Mouse (Mus musculus): Measurements from ENCODE around the gene Eloa. TPM values are rescaled to one million over a fixed set of nuclear protein-coding genes. Genes with fewer than 3 reads are reported as not detected.
A peak's percentile ranks its signal among the peaks of the same experiment; 100 is the strongest.
"Not testable (repeated sequence)": the region's sequence is repeated elsewhere in the genome, so short reads cannot be mapped to it uniquely, and the experiment has no call there.

Eloa gene
- polyA plus RNA-seq, 1 experiment from 2014 or later: 41.0 TPM

GRCm38 (mm10) chr4:135993941-135994340 is 27.6 kb downstream of the Eloa start:
- Histone ChIP-seq H3K4me2 (ENCODE audit: low read depth, low read length) (no peak overlapping the region), H3K9ac (ENCODE audit: low read length) (no peak overlapping the region), H3K27ac (ENCODE audit: low read length) (no peak overlapping the region), H3K4me1 (ENCODE audit: control insufficient read depth, insufficient read depth, low read length) (no peaks in the 10 kb centered on the region), H3K4me3 (replicated peaks; ENCODE audit: low read length) (no peak overlapping the region), H3K9me3 (replicated peaks; ENCODE audit: control insufficient read depth, low read length) (peaks cover 3% of the 10 kb centered on the region; the same call in 1 of the 2 replicates), H3K36me3 (ENCODE audit: control insufficient read depth, insufficient read depth, low read length) (no peaks in the 10 kb centered on the region), H3K27me3 (ENCODE audit: control insufficient read depth, insufficient read depth, low read length) (no peaks in the 10 kb centered on the region)
- ATAC-seq (ENCODE audit: insufficient read depth, low FRiP score): no peak
- WGBS: 96% methylated on average over 6 of the region's 6 CpGs

DNA sequence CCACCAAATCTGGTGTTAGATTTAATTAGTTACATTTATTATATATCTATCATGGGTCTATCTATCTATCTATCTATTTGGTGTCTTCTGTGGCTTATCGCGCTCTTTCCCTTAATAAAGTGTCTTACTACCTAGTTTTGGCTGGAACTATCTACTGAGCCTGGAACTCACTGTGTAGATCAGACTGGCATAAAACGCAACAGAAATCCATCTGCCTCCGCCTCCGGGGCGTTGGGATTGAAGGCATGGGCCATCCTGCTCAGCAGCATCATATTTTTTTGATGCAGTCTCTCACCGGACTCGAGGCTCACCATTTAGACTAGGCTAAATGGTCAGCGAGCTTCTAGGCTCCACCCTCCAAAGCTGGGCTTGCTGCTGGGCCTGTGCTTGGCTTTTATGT is 33.8 kb downstream of the Eloa start:
- H3K4me1 ChIP-seq (ENCODE audit: control insufficient read depth, insufficient read depth, low read length): peaks cover 7% of the 10 kb centered on the region
- 69% methylated on average over 9 of the region's 9 CpGs for WGBS
- ATAC-seq (ENCODE audit: insufficient read depth, low FRiP score): no peak
- H3K36me3 ChIP-seq (ENCODE audit: control insufficient read depth, insufficient read depth, low read length): 0 out of 2 replicates have a peak, but pooled peaks cover 4% of the 10 kb centered on the region
- no peaks in the 10 kb centered on the region for H3K27me3 ChIP-seq (ENCODE audit: control insufficient read depth, insufficient read depth, low read length)
- peak overlapping the region; percentile 92 for H3K27ac ChIP-seq (ENCODE audit: low read length)
- peak overlapping the region; percentile 80 for H3K4me3 ChIP-seq (replicated peaks; ENCODE audit: low read length)
- no peaks in the 10 kb centered on the region for H3K9me3 ChIP-seq (replicated peaks; ENCODE audit: control insufficient read depth, low read length)
- peak overlapping the region; percentile 74 for H3K4me2 ChIP-seq (ENCODE audit: low read depth, low read length)
- H3K9ac ChIP-seq (ENCODE audit: low read length): peak overlapping the region; percentile 96

GRCm38 (mm10) chr4:135986943-135987710 is 34.4 kb downstream of the Eloa start, which contains the start of gene Pithd1:
Gene Pithd1, minus strand, starts transcription at chr4:135987264.
- WGBS: under 1% methylated on average over 81 of the region's 81 CpGs
- H3K9ac ChIP-seq (ENCODE audit: low read length): peak within 1 kb of the TSS; percentile 96
- ATAC-seq (ENCODE audit: insufficient read depth, low FRiP score): peak; percentile 91

GRCm38 (mm10) chr4:135986301-135986942 is 35.1 kb downstream of the Eloa start:
- peak overlapping the region; percentile 96 for H3K9ac ChIP-seq (ENCODE audit: low read length)
- 0 out of 2 replicates have a peak, but pooled peaks cover 4% of the 10 kb centered on the region for H3K36me3 ChIP-seq (ENCODE audit: control insufficient read depth, insufficient read depth, low read length)
- peak overlapping the region; percentile 74 for H3K4me2 ChIP-seq (ENCODE audit: low read depth, low read length)
- peak overlapping the region; percentile 92; the same call in 1 of the 2 replicates for H3K27ac ChIP-seq (ENCODE audit: low read length)
- WGBS: 7% methylated on average over 23 of the region's 23 CpGs
- H3K27me3 ChIP-seq (ENCODE audit: control insufficient read depth, insufficient read depth, low read length): no peaks in the 10 kb centered on the region
- H3K4me1 ChIP-seq (ENCODE audit: control insufficient read depth, insufficient read depth, low read length): peaks cover 7% of the 10 kb centered on the region
- ATAC-seq (ENCODE audit: insufficient read depth, low FRiP score): no peak
- no peaks in the 10 kb centered on the region for H3K9me3 ChIP-seq (replicated peaks; ENCODE audit: control insufficient read depth, low read length)
- H3K4me3 ChIP-seq (replicated peaks; ENCODE audit: low read length): peak overlapping the region; percentile 80

More at GRCm38 (mm10) chr4:135986943-135987710, 34.4 kb downstream of the Eloa start, which contains the start of gene Pithd1:
- no peaks in the 10 kb centered on the region for H3K27me3 ChIP-seq (ENCODE audit: control insufficient read depth, insufficient read depth, low read length)
- 0 out of 2 replicates have a peak, but pooled peaks cover 4% of the 10 kb centered on the region for H3K36me3 ChIP-seq (ENCODE audit: control insufficient read depth, insufficient read depth, low read length)
- peak within 1 kb of the TSS; percentile 74 for H3K4me2 ChIP-seq (ENCODE audit: low read depth, low read length)
- no peaks in the 10 kb centered on the region for H3K9me3 ChIP-seq (replicated peaks; ENCODE audit: control insufficient read depth, low read length)
- peak within 1 kb of the TSS; percentile 80 for H3K4me3 ChIP-seq (replicated peaks; ENCODE audit: low read length)
- peaks cover 7% of the 10 kb centered on the region for H3K4me1 ChIP-seq (ENCODE audit: control insufficient read depth, insufficient read depth, low read length)
- H3K27ac ChIP-seq (ENCODE audit: low read length): peak within 1 kb of the TSS; percentile 92

DNA sequence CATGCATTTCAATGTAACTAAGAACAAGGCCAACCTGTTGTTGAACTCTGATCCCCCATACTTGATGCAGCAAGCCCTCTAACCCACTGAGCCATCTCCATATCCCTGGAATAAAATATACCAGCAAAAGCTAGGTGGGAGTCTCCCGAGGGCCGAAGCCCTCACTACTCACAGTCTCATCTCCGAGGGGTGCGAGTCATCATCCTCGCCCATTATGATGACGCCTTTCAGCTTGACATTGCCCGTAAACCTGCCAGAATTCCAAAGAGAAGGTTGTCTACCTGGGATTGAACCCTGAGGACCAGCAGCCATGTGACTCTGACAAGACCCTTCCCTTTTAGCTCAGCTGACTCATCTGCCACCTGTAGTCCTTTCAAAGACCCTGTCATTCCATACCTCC is 35.8 kb downstream of the Eloa start:
- peaks cover 7% of the 10 kb centered on the region for H3K4me1 ChIP-seq (ENCODE audit: control insufficient read depth, insufficient read depth, low read length)
- no peaks in the 10 kb centered on the region for H3K27me3 ChIP-seq (ENCODE audit: control insufficient read depth, insufficient read depth, low read length)
- WGBS: 83% methylated on average over 7 of the region's 7 CpGs
- no peaks in the 10 kb centered on the region for H3K9me3 ChIP-seq (replicated peaks; ENCODE audit: control insufficient read depth, low read length)
- no peak for ATAC-seq (ENCODE audit: insufficient read depth, low FRiP score)
- peak overlapping the region; percentile 74 for H3K4me2 ChIP-seq (ENCODE audit: low read depth, low read length)
- H3K9ac ChIP-seq (ENCODE audit: low read length): 0 out of 2 replicates have a peak overlapping the region, but pooled peaks have one; percentile 96
- no peak overlapping the region for H3K27ac ChIP-seq (ENCODE audit: low read length)
- peak overlapping the region; percentile 80 for H3K4me3 ChIP-seq (replicated peaks; ENCODE audit: low read length)
- H3K36me3 ChIP-seq (ENCODE audit: control insufficient read depth, insufficient read depth, low read length): 0 out of 2 replicates have a peak, but pooled peaks cover 4% of the 10 kb centered on the region

DNA sequence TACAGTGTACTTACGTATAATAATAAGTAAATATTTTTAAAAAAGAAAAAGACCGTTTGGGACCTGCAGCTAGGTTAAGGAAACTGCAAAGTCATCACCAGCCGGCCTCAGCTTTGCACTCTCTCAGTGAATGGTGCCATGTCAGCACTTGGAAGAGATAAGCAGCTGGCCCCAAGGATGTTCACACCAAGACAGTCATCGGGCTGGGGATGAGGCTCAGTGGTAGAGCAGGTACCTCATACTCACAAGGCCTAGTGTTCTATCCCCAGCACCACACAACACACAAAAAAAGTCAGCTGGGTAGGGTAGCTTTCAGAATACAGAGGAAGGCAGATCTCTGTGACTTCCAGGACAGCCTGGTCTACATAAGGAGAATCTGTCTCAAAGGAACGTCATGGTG is 36.4 kb downstream of the Eloa start:
- WGBS: 90% methylated on average over 5 of the region's 5 CpGs
- Histone ChIP-seq H3K27me3 (ENCODE audit: control insufficient read depth, insufficient read depth, low read length) (no peaks in the 10 kb centered on the region), H3K9me3 (replicated peaks; ENCODE audit: control insufficient read depth, low read length) (no peaks in the 10 kb centered on the region), H3K4me2 (ENCODE audit: low read depth, low read length) (no peak overlapping the region), H3K9ac (ENCODE audit: low read length) (no peak overlapping the region), H3K27ac (ENCODE audit: low read length) (no peak overlapping the region), H3K4me3 (replicated peaks; ENCODE audit: low read length) (no peak overlapping the region), H3K36me3 (ENCODE audit: control insufficient read depth, insufficient read depth, low read length) (0 out of 2 replicates have a peak, but pooled peaks cover 4% of the 10 kb centered on the region), H3K4me1 (ENCODE audit: control insufficient read depth, insufficient read depth, low read length) (peaks cover 7% of the 10 kb centered on the region)
- ATAC-seq (ENCODE audit: insufficient read depth, low FRiP score): no peak

GRCm38 (mm10) chr4:135984556-135984955 is 37.0 kb downstream of the Eloa start:
- ATAC-seq (ENCODE audit: insufficient read depth, low FRiP score): no peak
- no peaks in the 10 kb centered on the region for H3K9me3 ChIP-seq (replicated peaks; ENCODE audit: control insufficient read depth, low read length)
- H3K27ac ChIP-seq (ENCODE audit: low read length): no peak overlapping the region
- peaks cover 7% of the 10 kb centered on the region for H3K4me1 ChIP-seq (ENCODE audit: control insufficient read depth, insufficient read depth, low read length)
- H3K36me3 ChIP-seq (ENCODE audit: control insufficient read depth, insufficient read depth, low read length): 0 out of 2 replicates have a peak, but pooled peaks cover 4% of the 10 kb centered on the region
- 86% methylated on average over 5 of the region's 5 CpGs for WGBS
- no peaks in the 10 kb centered on the region for H3K27me3 ChIP-seq (ENCODE audit: control insufficient read depth, insufficient read depth, low read length)
- no peak overlapping the region for H3K4me2 ChIP-seq (ENCODE audit: low read depth, low read length)
- H3K4me3 ChIP-seq (replicated peaks; ENCODE audit: low read length): no peak overlapping the region
- H3K9ac ChIP-seq (ENCODE audit: low read length): no peak overlapping the region

DNA sequence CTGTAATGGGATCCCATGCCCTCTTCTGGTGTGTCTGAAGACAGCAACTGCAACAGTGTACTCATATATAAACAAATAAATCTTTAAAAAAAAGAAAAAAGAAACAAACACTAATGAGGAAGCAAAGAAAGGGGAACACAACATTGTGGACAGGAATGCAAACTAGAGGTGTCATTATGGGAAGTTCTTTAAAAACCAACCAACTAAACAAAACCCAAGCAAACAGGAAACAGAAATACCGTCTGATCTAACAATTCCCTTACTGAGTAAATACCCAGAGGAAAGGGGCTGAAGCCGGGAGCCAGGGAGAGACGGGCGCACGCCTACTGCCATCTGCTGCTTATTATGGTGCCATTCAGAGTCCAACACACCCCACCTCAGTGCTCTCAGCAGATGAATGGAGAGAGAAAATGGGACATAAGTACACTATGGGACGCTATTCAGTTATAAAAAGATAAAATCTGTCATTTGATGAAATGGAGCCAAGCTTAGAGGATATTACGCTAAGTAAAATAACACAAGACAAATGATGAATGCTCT is 40.0 kb downstream of the Eloa start:
- Histone ChIP-seq H3K27me3 (ENCODE audit: control insufficient read depth, insufficient read depth, low read length) (no peaks in the 10 kb centered on the region), H3K36me3 (ENCODE audit: control insufficient read depth, insufficient read depth, low read length) (0 out of 2 replicates have a peak, but pooled peaks cover 4% of the 10 kb centered on the region), H3K9me3 (replicated peaks; ENCODE audit: control insufficient read depth, low read length) (no peaks in the 10 kb centered on the region), H3K27ac (ENCODE audit: low read length) (no peak overlapping the region), H3K4me1 (ENCODE audit: control insufficient read depth, insufficient read depth, low read length) (peaks cover 7% of the 10 kb centered on the region), H3K4me2 (ENCODE audit: low read depth, low read length) (no peak overlapping the region), H3K4me3 (replicated peaks; ENCODE audit: low read length) (no peak overlapping the region), H3K9ac (ENCODE audit: low read length) (no peak overlapping the region)
- no peak for ATAC-seq (ENCODE audit: insufficient read depth, low FRiP score)
- 67% methylated on average over 7 of the region's 7 CpGs for WGBS

DNA sequence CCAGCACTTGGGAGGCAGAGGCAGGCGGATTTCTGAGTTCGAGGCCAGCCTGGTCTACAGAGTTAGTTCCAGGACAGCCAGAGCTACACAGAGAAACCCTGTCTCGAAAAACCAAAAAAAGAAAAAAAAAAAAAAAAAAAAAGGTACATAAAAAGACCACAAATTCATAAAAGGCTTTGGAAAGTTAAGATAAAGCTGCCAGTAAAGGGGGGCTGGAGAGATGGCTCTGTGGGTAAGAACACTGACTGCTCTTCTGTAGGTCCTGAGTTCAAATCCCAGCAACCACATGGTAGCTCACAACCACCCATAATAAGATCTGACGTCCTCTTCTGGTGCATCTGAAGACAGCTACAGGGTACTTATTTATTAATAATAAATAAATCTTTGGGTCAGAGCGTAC is 41.3 kb downstream of the Eloa start:
- ATAC-seq (ENCODE audit: insufficient read depth, low FRiP score); H3K9ac ChIP-seq (ENCODE audit: low read length); H3K4me1 ChIP-seq (ENCODE audit: control insufficient read depth, insufficient read depth, low read length); H3K27ac ChIP-seq (ENCODE audit: low read length); H3K27me3 ChIP-seq (ENCODE audit: control insufficient read depth, insufficient read depth, low read length); H3K4me3 ChIP-seq (replicated peaks; ENCODE audit: low read length); H3K9me3 ChIP-seq (replicated peaks; ENCODE audit: control insufficient read depth, low read length); H3K4me2 ChIP-seq (ENCODE audit: low read depth, low read length): not testable (repeated sequence)
- 91% methylated on average over 5 of the region's 5 CpGs for WGBS
- H3K36me3 ChIP-seq (ENCODE audit: control insufficient read depth, insufficient read depth, low read length): peaks cover 13% of the 10 kb centered on the region
